Mouse (Mus musculus): ENCODE data around the gene Fyb2.
A peak's percentile ranks its signal among the peaks of the same experiment; 100 is the strongest.

Gene Fyb2

GRCm38 (mm10) chr4:104939535-104939934 is 26.3 kb downstream of the Fyb2 start:
- DNase-seq (ENCODE audit: low spot score) = peak; percentile 39

GRCm38 (mm10) chr4:104941895-104942294 is 28.6 kb downstream of the Fyb2 start:
- DNase-seq (ENCODE audit: low spot score) = no peak

DNA sequence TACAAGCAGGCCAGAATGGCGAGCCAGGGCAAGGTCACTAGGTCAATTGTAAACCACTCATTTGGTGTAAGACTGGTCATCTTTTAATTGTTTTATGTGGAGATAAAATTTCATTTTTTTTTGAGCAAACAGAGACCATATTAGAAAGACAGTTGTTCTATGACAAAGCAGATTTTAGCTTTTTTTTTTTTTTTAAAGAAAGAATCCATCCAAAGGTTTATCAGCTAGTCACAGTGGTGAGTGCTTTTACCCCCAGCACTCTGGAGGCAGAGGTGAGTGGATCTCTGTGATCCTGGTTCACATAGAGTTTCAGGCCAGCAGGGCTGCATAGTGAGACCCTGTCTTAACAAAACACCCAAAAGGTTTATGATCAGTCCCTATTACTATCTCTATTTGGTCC is 31.2 kb downstream of the Fyb2 start:
- DNase-seq (ENCODE audit: low spot score) = no peak

DNA sequence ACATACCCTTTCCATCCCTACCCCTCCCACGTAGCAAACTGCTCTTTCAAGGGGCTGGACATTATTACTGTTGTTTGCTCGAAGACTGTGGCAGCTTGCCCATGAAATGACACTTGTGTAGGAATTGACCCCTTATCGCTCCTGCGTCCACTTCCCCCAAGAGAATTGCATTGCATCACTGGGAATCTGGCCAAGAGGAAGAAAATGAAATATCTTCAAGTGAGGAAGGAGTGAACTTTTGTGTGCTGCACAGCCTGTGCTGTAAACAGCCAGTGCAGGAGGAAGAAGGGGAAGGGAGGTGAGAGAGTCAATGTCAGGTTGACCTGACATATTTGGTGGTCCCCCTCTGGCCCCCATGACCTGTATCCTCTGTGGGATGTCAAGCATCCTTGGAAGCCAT is 35.6 kb downstream of the Fyb2 start:
- DNase-seq (ENCODE audit: low spot score) = peak; percentile 23

- DNase-seq (ENCODE audit: low spot score) = no peak
Measured at GRCm38 (mm10) chr4:104949304-104949703, 36.0 kb downstream of the Fyb2 start.

- no peak for DNase-seq (ENCODE audit: low spot score)
Measured at GRCm38 (mm10) chr4:104951280-104951878, 38.1 kb downstream of the Fyb2 start.

DNA sequence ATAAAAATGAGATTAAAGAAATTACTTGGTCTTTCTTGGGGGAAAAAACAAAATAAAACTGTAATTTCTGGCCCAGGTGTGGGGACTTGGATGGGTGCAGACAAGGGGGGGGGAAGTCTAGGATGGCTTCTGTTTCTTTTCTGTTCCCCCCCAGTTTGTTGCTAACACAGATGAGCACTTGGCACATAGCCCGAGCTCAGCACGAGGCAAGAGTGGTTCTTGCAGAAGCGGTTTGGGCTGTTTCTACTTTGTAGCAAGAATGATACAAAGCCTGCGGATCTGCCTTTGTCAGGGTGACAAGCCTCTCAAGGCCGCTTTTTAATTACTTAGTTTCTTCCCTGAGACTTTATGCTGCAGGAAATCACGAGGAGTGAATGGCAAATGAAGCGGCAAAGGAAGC is 43.4 kb downstream of the Fyb2 start:
- DNase-seq (ENCODE audit: low spot score) = peak; percentile 86

DNA sequence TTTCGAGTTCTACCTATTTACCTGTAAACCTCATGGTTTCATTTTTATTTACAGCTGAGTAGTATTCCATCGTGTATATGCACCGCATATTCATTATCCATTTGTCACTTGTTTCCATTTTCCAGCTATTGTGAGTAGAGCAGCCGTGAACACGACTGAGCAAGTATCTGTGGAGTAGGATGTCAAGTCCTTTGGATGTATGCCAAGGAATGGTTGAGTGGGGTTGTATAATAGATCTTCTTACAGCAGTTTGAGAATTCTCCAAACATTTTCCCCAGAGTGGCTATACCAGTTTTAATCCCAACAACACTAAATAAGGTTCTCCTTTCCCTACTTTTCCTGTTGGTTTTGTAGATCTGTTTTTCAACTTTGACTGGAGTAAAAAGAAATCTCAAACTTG is 48.2 kb downstream of the Fyb2 start:
- DNase-seq (ENCODE audit: low spot score) = no peak

DNA sequence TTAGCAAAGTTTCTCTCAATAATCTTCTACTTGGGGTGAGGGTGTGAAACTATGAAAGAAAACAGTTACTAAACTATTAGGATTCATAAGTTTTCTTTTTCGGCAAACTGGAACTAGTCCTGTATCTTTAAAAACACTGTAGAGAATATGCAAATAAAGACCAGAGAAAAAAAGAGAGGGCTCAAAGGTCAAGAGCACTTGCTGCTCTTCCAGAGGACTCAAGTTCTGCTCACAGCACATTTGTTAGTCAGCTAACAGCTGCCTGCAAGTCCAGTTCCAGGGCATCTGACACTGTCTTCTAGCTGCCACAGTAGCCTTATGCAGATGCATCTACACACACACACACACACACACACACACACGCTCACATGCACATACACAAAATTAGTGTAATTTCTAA is 59.4 kb downstream of the Fyb2 start:
- DNase-seq (ENCODE audit: low spot score) = no peak

- DNase-seq (ENCODE audit: low spot score) = no peak
Measured at GRCm38 (mm10) chr4:104975162-104975830, 62.0 kb downstream of the Fyb2 start.

DNA sequence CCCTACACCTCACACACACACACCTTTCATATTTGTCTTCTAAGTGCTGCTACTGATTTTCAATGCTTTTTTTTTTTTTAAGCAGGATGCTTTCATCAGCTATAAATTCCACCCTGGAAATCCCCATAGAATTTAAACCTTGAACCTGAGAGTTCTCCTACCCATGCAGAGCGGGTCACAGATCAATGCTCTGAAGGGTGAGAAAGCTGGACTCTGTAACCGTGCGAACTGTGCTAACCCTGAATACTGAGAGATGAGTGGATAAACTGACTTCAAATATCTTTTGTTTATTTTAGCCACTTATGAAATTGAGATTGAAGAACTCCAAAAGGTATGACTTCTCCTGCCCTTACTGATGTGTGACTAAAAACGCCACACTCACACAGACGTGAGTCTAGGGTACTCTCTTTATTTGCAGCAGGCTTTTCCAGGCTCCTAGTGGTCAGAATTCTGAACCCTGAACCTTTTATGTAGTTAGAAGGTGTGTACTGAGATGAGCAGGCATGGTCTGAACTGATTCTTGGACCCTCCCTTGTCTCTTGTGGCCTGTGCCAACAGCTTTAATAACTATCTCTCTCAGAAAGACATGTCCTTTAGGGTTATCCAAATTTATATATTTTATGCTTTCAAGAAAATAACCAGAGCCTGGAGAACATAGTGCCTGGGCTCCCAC is 72.8 kb downstream of the Fyb2 start:
- DNase-seq (ENCODE audit: low spot score) = no peak

- no peak for DNase-seq (ENCODE audit: low spot score)
Measured at GRCm38 (mm10) chr4:104987631-104988030, 74.4 kb downstream of the Fyb2 start.

GRCm38 (mm10) chr4:104988102-104988501 is 74.8 kb downstream of the Fyb2 start:
- peak; percentile 30 for DNase-seq (ENCODE audit: low spot score)

DNA sequence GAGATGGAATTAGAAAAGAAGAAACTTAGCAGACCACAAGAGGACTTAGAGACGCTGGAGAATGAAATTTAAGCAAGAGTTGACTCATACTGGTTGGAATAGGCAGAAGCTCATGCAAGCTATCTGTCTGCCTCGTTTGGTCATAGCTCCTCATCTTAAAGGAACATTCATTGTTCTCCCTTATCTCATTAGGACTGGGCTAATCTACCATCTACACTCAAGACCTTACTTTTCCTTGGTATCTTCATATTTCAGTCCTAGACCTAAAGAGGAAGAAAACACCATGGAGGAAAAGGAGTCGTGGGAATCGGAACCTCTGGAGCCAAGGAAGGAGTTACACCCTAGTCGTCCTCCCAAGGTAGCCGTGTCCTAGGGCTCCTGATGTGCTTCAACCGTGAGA is 75.5 kb downstream of the Fyb2 start:
- DNase-seq (ENCODE audit: low spot score) = no peak

DNA sequence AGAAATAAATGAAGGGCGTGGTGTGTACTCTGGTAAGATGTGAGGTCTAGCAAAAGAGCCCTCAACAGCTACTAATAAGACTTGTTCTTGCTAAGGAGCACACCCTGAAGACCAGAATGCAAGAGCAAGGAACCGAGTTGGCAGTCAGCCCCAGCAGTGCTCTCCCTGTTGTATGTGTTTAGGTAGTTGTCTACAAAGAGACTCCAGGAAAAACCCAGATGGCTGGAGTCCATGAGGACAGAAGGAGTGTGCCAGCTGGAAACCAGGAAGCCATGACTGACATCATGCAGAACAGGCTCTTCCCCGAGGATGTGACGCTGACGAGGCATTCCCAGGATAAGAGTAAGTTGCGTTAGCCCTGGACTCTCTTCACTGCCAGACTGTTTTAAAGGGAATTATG is 76.8 kb downstream of the Fyb2 start:
- no peak for DNase-seq (ENCODE audit: low spot score)

GRCm38 (mm10) chr4:104990686-104991085 is 77.4 kb downstream of the Fyb2 start:
- DNase-seq (ENCODE audit: low spot score) = peak; percentile 22

GRCm38 (mm10) chr4:104992271-104992670 is 79.0 kb downstream of the Fyb2 start:
- no peak for DNase-seq (ENCODE audit: low spot score)

DNA sequence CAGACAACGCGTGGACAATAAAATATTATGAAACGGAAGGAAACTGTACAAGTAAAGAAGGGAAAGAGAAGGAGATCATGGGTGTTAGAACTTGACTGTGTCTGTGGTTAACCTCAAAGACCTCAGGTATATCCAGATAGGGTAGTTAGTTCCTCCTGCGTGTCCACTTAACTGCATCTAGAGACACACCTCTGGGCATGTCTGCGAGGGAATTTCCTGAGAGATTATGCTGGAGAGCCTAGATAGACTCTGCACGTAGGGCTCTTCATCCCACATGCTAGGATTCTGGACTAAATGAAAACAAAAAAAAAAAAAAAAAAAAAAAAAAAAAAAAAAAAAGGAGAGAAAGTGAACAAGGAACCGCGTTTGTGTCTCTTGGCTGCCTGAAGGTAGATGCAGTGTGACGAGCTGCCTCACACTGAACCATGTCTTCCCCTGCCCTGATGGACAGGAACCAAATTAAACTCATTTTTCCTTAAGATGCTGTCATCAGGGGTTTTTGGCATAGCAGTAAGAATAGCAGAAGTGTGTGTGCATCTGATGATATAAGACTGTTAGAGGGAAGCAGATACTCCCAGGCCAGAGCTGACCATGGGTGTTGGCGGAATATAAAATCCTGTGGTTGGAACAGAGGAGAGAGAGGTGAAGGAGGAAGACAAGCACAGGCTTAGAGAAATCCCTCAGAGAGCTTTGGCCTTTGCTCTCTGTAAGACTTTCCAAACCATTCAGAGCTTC is 80.1 kb downstream of the Fyb2 start:
- no peak for DNase-seq (ENCODE audit: low spot score)

DNA sequence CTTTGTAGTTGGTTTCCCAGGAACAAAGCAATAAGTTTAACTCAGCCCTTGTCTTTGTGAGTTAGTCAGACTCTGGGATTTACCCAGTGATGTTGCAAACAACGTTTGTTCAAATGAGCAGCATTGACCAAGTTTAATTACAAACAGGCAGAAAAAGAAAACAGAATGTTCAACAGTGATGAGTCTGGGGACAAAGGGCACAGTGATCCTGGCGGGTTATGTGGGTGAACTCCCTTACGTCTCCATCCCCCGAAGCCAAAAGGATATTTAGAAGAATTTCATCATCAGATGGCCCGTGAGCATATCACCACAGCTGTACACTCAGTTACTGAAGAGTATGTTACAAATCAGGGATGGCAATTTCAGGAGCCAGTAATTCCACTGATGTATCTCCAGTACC is 86.4 kb downstream of the Fyb2 start:
- no peak for DNase-seq (ENCODE audit: low spot score)

DNA sequence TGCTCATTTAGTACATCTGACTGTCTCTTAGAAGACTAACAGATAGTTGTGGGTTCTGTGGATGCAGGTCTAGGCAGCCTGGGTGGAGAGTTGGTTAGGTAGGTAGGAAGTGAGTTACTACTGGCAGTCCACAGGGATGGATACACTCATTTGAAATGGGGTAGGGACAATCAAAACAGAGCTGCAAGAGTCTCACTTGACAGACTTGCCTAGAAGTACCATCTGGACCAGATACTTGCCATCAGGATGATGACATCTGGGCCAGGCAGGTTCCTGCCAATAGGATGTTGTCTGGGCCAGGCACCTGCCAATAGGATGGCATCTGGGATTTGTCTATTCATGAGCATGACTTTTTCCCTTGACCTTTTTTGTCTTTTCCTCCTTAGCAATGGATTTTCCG is 88.5 kb downstream of the Fyb2 start:
- DNase-seq (ENCODE audit: low spot score) = no peak

DNA sequence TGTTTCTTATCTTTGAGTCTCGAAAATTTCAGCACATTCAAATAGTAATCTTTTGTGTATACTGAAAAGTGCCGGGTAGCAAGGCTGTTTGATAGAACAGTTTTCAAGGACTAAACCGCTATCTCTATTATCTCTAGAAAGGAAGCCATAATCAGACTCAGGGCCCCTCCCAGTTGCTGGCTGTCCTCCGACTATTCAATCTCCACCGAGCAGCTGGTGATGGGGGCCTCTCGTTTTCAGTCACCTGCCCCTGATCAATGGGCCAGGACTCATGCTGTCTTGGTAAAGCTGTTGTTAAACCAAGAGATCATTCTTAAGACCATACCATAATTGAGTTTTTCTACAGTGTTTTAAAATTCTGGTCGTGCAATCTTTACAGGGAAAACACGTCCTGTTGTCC is 90.9 kb downstream of the Fyb2 start:
- DNase-seq (ENCODE audit: low spot score) = no peak

DNA sequence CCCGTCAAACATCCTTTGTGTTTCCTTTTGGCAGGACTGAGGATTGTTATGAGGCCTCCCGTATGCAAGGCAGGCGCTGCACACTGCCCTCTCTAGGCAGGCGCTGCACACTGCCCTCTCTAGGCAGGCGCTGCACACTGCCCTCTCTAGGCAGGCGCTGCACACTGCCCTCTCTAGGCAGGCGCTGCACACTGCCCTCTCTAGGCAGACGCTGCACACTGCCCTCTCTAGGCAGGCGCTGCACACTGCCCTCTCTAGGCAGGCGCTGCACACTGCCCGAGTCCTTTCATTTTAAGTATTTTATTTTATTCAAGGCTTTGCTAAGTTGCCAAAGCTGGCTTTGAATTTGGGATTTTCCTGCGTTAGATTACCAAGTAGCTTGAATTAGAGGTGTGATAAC is 91.4 kb downstream of the Fyb2 start:
- peak; percentile 41 for DNase-seq (ENCODE audit: low spot score)
